Mouse (Mus musculus): ENCODE data around the gene Cox6a1.
"Not testable (repeated sequence)": the region's sequence is repeated elsewhere in the genome, so short reads cannot be mapped to it uniquely, and the experiment has no call there.

Gene Cox6a1

DNA sequence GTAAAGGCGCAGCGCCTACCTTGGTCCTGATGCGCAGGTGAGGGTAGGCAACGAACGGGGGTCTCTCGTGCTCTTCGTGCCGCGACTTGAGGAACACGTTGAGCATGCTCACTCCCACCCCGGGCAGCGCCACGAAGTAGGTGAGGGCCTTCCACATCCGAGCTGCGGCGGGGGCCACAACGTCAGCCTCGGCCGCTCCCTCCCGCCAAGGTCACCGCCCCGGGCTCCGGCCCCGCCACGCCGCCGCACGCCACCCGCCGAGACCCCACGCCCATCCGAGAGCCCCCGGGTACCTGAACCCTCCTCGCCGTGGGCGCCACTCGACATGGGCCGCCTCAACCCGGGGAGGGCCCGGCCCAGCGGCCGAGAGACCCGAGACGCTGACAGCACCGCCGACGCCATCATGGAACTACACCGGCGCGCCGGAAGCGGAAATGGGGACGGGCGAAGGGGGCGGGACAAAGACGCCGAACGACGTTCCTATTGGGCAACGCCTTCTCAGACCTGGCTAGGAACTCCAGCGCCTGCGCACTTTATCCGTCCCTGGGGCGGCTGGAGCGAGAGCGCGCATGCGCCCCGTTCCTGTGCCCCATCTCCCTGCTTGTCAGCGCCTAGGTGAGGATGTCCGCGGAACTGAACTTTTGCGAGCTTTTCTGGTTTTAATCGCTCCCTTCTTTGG is at the start of gene Cox6a1:
Gene Cox6a1 (minus strand): TSS at position 436 of the 679 bp plus-strand sequence.
- DNase-seq (ENCODE audit: extremely low read depth, insufficient read length, low spot score), result peak; percentile 98

DNA sequence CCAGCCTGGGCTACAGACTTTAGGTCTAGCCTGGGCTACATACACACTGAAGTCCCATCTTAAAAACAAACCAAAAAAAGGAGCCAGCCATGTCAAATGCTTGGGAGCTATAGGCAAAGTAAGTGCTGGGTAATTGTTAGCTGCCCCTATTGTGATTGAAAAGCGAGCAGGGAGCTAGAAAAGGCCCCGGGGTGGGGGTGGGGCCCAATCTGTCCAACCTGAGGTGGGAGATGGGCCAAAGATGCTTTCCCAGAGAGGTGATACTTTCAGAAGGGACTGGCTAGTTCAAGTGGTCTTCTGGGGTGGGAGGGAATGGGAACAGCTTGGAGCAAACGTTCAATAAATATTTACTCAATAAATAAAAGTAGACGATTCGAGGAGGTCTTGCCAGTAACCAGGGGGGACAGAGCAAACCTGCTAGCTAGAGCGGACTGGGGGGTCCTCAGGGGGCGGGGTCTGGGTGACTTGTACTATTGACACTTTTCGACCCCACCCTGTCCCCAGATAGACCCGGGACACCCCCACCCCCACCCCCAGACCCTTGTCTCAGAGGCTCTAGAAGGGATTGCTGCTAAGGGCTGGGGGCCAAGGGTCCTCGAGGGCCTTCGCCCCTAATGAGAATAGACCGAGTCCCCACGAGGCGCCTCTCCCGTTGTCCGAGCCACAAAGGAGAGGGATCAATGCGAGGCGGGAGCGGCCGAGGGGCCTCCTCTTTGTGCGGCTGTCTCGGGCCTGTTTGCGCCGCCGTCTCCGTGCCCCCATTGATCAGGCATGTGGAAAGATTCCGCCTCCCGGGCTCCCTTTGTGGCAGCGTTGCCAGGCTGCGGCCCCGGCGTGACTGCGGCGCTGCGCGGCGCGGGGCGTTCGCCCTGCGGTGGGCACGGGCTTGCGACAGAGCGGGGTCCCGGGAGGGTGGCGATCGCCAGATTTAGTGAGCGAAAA is 49.3 kb upstream of the Cox6a1 start:
- DNase-seq (ENCODE audit: extremely low read depth, insufficient read length, low spot score), result no peak

DNA sequence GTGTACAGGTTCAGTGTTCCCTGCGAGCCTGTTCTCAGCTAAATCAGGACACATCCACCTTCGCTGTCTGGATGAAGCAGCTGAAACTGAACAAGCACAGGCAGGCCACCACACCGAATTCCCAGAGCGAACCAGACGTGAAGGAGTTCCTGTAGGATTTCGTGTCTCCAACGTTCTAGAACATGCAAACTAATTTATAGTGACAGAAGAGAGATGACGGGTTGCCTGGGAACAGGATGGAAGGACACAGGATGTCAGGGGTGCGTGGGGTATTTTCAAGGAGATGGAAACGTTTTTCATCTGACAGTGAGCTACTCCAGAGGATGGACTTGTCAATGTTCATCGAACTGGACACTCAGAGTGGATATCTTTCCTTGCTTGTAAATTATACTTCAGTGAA is 47.9 kb upstream of the Cox6a1 start:
- no peak for DNase-seq (ENCODE audit: extremely low read depth, insufficient read length, low spot score)

DNA sequence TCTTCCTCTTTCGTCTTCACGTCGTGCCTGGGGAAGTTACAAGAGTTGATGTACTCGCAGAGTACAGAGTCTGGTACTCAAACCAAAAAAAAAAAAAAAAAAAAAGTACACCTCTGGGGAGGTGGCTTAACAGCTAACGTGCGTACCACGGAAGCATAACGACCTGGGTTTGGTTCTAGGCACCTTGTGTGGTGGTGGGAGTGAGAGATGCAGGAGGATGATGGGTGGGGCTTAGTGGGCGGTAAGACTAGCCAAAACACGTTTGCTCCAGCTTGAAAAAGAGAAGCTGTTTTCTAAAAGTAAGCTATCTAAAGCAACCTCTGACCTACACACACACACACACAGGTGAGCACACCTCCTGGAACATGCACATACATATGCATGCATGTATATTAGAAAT is 46.1 kb upstream of the Cox6a1 start:
- DNase-seq (ENCODE audit: extremely low read depth, insufficient read length, low spot score), result no peak

DNA sequence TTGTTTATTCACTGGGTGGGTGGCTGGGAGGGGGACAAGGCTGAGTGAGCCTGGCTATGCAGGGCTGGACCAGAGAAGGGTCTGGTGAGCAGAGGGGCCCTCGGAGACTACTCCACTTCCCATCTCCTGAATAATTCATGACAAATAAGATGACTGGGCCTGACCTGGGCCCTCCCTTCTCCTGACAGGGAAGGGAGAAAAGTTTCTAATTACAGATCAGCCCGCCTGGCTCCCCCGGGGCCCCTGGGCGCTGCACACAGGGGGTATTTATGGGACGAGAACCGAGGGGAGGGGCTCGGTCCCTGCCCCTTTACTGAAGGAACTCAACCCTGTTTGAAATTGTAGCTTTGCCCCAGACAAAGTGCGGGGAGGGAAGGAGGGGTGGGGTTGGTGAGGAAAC is 45.4 kb upstream of the Cox6a1 start:
- DNase-seq (ENCODE audit: extremely low read depth, insufficient read length, low spot score), result no peak

DNA sequence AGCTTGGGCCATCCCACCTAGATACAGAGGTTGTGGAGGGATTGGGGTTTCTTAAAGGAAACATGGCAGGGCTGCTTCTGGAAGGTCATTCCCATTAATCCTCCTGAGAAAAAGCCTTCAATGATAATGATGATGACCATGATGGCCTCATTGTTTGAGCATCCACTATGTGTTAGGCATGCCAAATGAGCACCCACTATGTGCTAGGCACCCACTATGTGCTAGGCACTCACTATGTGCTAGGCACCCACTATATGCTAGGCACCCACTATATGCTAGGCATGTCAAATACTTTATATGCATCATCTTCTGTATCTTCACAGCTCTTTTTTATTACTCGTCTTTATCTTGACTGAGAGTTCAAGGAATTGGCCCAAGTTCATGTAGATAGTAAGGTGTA is 44.2 kb upstream of the Cox6a1 start:
- no peak for DNase-seq (ENCODE audit: extremely low read depth, insufficient read length, low spot score)

DNA sequence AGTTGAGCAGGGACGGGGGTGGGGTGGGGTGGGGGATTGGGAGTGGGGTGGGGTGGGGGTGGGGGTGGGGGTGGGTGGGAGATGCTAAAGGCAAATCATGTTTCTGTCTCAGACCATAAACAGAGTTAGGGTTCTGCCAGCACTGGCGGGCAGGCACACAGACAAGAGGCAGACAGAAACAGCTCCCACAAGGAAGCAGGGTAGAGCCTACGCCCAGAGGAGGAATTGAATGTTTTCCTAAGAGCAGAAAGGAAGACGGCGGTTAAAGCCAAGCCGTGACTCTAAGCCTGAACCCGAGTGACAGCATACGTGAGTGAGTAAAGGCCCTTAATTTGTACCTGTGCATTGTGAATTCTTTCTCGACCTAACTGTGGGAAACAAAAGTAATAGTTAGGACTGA is 43.2 kb upstream of the Cox6a1 start:
- no peak for DNase-seq (ENCODE audit: extremely low read depth, insufficient read length, low spot score)

DNA sequence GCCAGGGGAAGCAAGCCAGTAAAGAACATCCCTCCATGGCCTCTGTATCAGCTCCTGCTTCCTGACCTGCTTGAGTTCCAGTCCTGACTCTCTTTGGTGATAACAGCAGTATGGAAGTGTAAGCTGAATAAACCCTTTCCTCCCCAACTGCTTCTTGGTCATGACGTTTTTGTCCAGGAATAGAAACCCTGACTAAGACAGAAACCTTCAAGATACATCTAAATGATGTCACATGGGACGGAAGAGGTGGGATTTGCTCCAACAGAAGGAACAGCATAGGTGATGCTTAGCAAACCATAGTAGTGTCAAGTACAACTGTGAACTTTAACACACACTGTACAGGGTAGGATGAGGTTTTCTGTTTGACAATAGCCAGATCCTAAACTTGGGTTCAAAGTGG is 30.1 kb upstream of the Cox6a1 start:
- not testable (repeated sequence) for DNase-seq (ENCODE audit: extremely low read depth, insufficient read length, low spot score)

DNA sequence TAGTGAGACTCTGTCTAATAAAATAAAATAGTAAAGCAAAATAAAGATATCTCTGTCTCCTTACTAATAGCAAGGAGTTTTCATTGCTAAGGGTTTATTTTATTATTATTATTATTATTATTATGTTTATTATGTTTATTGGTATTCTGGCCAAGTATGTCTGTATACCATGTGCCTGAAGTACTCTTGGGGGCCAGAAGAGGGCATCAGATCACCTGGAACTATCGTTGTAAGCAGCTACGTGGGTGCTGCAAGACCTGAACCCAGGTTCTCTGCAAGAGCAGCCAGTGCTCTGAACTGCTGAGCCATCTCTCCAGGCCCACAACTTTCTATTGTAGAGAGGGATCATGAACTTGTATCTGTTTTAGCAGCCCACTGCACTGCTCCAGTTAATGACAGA is 26.7 kb upstream of the Cox6a1 start:
- DNase-seq (ENCODE audit: extremely low read depth, insufficient read length, low spot score), result no peak

DNA sequence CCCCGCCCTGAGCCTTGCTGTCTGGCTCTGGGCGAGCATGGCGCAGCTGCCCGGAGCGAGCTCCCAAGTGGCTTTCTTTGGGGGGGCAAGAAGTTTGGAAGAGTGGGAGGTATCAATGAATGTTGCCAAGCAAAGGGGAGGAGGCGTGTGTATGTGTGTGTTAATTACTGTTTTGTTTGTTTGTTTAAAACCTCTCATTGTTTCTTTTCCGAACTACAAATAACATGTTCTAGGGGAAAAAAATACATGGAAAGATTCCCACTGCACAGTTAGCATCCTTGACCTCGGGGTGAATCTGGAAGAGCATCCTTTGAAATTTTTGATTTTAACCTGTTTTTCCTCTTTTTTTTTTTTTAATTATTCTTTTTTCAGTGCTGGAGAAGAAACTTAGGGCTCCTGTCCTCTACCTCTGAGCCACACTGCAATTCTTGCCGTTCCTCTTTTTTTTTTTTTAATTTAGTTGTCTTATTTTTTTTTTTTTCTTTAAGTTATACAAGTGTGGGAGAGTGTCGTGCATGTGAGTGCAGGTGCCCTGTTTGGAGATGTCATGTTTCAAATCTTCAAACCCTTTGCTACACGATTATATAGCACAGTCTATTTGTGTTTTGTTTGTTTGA is 25.5 kb upstream of the Cox6a1 start:
- DNase-seq (ENCODE audit: extremely low read depth, insufficient read length, low spot score), result no peak

DNA sequence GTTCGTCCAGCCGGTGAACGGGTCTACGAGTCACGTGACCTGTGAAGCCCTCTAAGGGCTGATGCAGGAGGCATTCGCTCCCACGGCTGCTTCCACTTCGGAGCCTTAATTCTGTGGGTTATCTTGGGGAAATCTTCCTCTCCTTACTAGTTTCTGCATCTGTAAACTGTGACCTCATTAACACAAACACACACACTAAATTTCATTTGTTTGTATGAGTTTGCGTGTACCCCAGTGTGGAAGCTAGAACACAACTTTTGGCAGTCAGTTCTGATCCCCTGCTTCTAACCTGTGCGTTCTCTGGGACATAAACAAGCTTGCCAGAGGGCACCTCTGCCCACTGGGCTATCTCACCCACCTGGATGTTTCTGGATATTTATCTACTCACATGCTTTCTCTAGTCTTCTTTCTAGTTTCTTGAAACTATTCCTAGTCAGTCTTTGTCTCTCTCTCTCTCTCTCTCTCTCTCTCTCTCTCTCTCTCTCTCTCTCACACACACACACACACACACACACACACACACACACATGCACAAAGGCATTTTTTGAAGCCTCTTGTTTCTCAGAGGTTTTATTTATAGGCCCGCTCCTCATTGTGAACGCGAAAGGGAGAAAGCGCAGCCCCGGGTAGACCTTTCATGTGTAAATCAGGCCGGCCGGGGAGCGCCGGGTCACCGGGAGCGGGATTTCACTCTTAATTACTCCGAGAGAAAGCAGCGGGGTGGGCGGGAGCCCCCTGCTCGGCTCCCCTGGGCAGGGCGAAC is 24.8 kb upstream of the Cox6a1 start:
- DNase-seq (ENCODE audit: extremely low read depth, insufficient read length, low spot score), result no peak

DNA sequence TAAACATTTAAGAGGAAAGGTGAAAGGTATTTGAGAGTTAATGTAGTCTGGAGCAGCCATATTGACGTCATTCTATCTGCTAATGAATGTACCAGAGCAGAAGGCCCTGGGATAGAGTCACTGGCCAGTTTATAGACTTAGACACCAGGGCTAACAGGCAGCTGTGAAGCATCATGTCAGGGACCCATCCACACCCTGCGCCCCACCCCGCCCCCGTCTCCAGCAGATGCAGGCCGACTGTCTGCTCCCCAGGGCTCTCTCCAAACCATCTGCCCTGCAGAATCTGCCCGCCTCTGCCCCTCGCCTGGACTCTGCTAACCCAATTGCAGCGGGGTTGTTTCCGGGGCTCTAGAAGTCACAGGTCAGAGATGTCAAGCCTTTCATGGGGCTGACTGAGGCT is 23.0 kb upstream of the Cox6a1 start:
- no peak for DNase-seq (ENCODE audit: extremely low read depth, insufficient read length, low spot score)

DNA sequence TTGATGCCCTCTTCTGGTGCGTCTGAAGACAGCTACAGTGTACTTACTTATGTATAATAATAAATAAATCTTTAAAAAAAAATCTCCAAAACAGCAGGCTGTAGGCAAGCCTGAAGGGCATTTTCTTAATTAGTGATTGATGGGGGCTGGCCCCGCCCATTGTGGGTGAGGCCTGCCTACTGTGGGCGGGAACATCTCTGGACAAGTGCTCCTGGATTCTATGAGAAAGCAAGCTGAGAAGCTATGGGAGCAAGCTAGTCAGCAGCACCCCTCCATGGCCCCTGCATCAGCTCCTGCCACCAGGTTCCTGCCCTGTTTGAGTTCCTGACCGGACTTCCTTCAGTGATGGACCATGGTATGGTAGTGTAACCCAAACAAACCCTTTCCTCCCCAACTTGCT is 16.0 kb upstream of the Cox6a1 start:
- DNase-seq (ENCODE audit: extremely low read depth, insufficient read length, low spot score), result no peak

DNA sequence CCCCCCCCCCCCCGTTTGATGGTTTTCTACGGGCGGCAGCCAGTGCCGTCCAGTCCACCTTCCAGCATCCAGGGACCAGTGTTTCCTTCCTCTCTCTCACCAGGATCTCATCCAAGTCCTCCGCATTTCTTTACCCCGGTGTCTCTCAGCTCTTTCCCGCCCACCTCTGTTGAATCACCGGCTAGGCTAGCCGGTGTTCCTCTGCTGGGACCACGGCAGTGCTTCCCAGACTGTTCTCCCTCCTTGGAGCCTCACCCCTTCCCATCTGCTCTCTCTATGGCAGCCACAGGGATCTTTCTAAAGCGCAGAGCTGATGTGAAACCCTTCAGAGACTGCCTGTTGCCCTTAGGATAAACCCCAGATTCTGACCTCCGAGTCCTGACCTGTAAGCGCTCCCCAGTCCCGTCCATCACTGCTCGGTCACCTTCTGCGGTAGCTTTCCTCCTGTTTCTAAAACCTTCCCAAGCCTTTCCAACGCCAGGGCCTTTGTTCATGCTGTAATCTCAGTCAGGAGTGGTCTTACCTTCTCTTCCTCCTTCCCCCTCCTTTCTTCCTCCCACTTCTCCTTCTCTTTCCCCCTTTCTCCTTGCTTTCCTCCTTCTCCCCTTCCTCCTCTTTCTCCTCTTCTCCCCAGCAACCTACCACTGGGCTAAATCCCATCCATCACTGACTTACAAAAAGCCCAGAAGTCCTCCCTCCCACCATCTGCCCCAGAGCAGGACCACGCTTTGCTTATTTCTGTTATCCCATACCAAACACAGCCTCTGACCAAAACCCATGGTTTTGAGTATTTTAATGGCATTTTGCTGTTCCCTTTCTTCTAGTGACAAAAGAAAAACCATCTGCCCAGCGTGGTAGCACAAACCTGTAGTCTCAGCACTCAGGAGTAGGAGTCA is 14.3 kb upstream of the Cox6a1 start:
- DNase-seq (ENCODE audit: extremely low read depth, insufficient read length, low spot score), result no peak

DNA sequence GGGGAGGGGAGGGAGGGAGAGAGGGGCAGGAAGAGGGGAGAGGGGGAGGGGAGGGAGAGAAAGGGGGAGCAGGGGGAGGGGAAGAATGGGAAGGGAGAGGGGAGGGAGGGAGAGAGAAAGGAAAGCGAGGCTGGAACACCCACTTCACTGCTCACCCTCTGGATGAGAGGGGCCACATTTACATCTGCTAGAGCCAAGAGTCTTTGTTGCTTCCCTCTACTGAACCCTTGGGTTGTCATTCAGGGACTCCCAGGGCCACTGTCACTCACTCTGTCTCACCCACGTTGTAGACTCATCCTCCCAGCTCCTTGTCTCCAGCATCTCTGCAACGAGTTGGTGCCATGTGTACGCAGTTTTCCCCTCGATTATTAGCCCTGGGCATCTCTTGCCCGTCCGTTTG is 13.4 kb upstream of the Cox6a1 start:
- no peak for DNase-seq (ENCODE audit: extremely low read depth, insufficient read length, low spot score)

DNA sequence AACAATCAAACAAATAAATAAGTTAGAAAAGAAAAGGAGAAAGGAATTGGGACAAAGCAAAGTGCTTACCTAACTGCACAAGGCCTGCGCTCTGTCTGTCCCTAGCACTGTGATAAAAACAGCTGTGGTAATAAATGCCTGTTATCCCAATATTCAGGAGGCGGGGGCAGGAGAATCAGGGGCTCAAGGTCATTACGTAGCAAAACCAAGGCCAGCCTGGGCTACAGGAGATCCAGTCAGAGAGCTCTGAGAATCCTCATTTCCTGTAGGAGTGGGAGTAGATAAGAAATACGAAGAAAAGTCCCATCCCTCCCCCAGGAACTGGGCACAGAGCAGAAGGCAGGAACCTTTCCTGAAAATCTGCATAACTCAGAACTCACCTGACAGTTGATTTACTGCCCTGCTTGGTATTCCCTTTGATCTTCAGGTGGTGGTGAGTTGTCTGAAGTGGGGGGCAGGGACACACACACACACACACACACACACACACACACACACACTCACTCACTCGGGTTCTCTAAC is 11.1 kb upstream of the Cox6a1 start:
- DNase-seq (ENCODE audit: extremely low read depth, insufficient read length, low spot score), result no peak

DNA sequence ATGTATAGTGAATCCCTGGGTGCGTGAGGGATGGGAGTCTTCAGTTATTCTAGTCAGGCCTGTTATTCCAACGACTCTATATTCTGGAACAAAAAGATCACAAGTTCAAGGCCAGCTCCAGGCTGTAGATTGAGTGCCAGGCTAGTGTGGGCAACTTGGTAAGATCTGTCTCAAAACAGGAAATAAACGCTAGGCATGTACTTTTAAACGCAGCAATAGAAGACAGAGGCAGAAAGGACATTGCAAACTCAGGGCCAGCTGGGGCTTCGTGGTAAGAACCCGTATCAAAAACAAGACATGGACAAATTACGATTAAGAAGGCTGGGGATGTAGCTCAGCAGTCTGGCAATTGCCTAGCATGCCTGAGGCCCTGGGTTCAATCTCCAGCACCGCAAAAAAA is 10.7 kb upstream of the Cox6a1 start:
- no peak for DNase-seq (ENCODE audit: extremely low read depth, insufficient read length, low spot score)

DNA sequence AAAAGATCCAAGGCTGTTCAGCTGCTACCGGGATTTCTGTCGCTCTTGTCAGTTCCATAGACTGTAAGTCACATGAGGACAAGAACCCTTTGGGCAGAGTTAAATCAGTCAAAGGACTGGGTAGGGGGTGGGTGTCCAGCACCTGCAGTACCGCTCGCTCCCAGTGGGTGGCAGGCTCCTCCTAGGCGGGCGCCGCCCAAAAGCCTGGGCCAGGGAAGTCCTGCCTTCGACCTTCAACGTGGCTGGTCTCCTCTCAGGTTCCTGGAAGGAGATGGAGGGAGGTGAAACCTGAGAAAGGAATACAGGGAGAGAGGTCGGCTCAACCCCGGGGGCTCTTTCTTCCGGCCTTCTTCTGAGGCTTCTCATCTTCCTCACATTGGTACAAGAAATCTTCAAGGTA is 10.1 kb upstream of the Cox6a1 start:
- DNase-seq (ENCODE audit: extremely low read depth, insufficient read length, low spot score), result peak; percentile 88

DNA sequence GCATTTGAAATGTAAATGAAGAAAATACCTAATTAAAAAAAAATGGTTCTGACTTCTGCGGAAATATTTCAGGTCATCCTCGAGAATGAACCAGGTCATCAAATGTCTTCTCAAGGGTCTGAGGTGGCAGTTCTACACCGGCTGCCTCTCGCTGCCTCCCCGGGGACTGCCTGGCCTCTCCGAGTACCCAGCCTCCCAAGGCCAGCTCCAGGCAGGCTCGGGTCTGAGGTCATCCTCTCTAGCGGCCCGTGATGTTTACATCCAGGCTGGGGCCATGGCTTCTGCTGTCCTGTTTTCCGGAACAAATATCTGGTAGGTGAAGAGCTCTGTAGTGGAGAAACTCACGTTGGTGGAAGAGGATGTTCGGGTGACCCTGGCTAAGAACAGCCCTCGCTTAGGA is 6.3 kb upstream of the Cox6a1 start:
- DNase-seq (ENCODE audit: extremely low read depth, insufficient read length, low spot score), result no peak

DNA sequence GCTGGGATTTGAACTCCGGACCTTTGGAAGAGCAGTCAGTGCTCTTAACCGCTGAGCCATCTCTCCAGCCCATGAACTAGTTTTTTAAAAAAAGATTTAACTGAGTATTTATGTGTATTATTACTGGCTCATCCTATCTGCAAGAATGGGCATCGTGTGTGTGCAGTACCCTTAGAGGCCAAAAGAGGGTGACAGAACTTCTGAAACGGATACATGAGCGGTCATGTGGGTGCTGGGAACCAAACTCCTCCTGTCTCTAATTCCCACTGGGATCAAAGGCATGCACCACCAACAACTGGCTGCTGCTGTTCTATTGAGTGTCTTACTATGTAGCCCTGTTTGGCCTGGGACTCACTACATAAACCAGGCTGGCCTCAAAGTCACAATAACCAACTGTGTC is 2.6 kb upstream of the Cox6a1 start:
- DNase-seq (ENCODE audit: extremely low read depth, insufficient read length, low spot score), result no peak
